Mouse (Mus musculus) liver, embryonic 12.5 days (tissue): ENCODE results near the gene Elmod3. TPM values are rescaled to one million over a fixed set of nuclear protein-coding genes. Genes with fewer than 3 reads are reported as not detected.

Experiments used
- ATAC-seq: fragments of 200-750 bp; cut with Nextera tagmentation; 2 replicates; pipeline ENCODE4 v1.8.0; 2017; ENCODE audit warnings: moderate number of reproducible peaks, mild to moderate bottlenecking, moderate library complexity
- H3K27ac ChIP-seq: fragments of 300-500 bp; sonication (generic); 2 replicates; pipeline ENCODE4 v1.5.1; 2016; ENCODE audit warnings: mild to moderate bottlenecking
- H3K27me3 ChIP-seq: fragments of 300-500 bp; sonication (generic); replicated peaks from 2 replicates; pipeline ENCODE4 v1.6.1; 2016; ENCODE audit warnings: mild to moderate bottlenecking, moderate library complexity
- H3K36me3 ChIP-seq: fragments of 300-500 bp; sonication (generic); 2 replicates; pipeline ENCODE4 v1.6.1; 2016; ENCODE audit warnings: mild to moderate bottlenecking, moderate library complexity
- H3K4me1 ChIP-seq: fragments of 300-500 bp; sonication (generic); 2 replicates; pipeline ENCODE4 v1.6.1; 2016
- H3K4me2 ChIP-seq: fragments of 300-500 bp; sonication (generic); 2 replicates; pipeline ENCODE4 v1.6.1; 2016; ENCODE audit warnings: mild to moderate bottlenecking, moderate library complexity
- H3K4me3 ChIP-seq: fragments of 300-500 bp; sonication (generic); 2 replicates; pipeline ENCODE4 v1.5.1; 2016; ENCODE audit warnings: mild to moderate bottlenecking, moderate library complexity
- H3K9ac ChIP-seq: fragments of 300-500 bp; sonication (generic); 2 replicates; pipeline ENCODE4 v1.6.1; 2016; ENCODE audit warnings: mild to moderate bottlenecking, moderate library complexity
- H3K9me3 ChIP-seq: fragments of 300-500 bp; sonication (generic); replicated peaks from 2 replicates; pipeline ENCODE4 v1.6.1; 2016; ENCODE audit warnings: mild to moderate bottlenecking, moderate library complexity
- WGBS: fragments of 180-500 bp; shearing (Covaris S2); methylation state at CpG from one replicate; pipeline ENCODE4 v1.1.7; 2016; ENCODE audit not compliant: insufficient replicate concordance; 5-methylcytosine and 5-hydroxymethylcytosine counted together
- polyA plus RNA-seq: library from polyadenylated mRNA; unstranded; fragments of >200 nt; fragmentation: Nextera tagmentation; extraction: Ambion mirVana; gene quantifications from 2 replicates; pipeline ENCODE4 v1.2.1, GENCODE M21; 2016

Elmod3 gene
- polyA plus RNA-seq, 1 experiment from 2014 or later: 7.6 TPM

GRCm38 (mm10) chr6:72523222-72523621, 75.0 kb downstream of the Elmod3 start:
- H3K27ac ChIP-seq: no peak overlapping the region
- peaks cover 5% of the 10 kb centered on the region; the same call in 1 of the 2 replicates for H3K27me3 ChIP-seq
- H3K9ac ChIP-seq: no peak overlapping the region
- H3K9me3 ChIP-seq: no peaks in the 10 kb centered on the region
- H3K4me2 ChIP-seq: no peak overlapping the region
- ATAC-seq: no peak
- 0 out of 2 replicates have a peak, but pooled peaks cover 7% of the 10 kb centered on the region for H3K4me1 ChIP-seq
- no peak overlapping the region for H3K4me3 ChIP-seq
- H3K36me3 ChIP-seq: no peaks in the 10 kb centered on the region
- 64% methylated on average over 4 of the region's 4 CpGs for WGBS

GRCm38 (mm10) chr6:72522288-72522687, 75.9 kb downstream of the Elmod3 start:
- WGBS: 74% methylated on average over 5 of the region's 5 CpGs
- Histone ChIP-seq H3K4me2 (no peak overlapping the region), H3K27ac (no peak overlapping the region), H3K9ac (no peak overlapping the region), H3K4me1 (0 out of 2 replicates have a peak, but pooled peaks cover 7% of the 10 kb centered on the region), H3K9me3 (no peaks in the 10 kb centered on the region), H3K4me3 (no peak overlapping the region), H3K27me3 (peaks cover 5% of the 10 kb centered on the region; the same call in 1 of the 2 replicates), H3K36me3 (no peaks in the 10 kb centered on the region)
- no peak for ATAC-seq

DNA sequence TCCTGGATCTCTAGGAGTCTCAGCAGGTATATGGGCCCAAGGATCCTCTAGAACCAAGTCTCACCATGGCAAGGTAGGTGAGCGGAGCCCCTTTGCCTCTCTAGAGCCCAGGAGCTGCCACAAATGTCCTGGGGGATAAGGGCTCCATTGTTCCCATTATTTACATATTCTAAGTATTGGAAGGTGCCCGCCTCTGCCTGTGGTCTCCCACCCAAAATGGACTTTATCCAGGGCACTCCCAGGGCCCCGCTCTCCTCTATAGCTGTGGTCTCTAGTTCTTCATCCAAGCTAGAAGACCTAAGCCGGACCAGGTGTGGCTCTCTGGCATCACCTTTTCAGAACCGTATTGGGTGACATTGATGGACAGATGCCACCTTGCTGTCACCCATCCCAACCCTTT, 76.6 kb downstream of the Elmod3 start, which contains the start of gene Sh2d6:
Sh2d6 (minus strand) TSS at position 101 of the 400 bp plus-strand sequence.
- 75% methylated on average over 5 of the region's 5 CpGs for WGBS
- Histone ChIP-seq H3K4me3 (no peak within 1 kb of the TSS), H3K9me3 (no peaks in the 10 kb centered on the region), H3K4me2 (no peak within 1 kb of the TSS), H3K4me1 (0 out of 2 replicates have a peak, but pooled peaks cover 7% of the 10 kb centered on the region), H3K36me3 (no peaks in the 10 kb centered on the region), H3K9ac (no peak within 1 kb of the TSS), H3K27ac (no peak within 1 kb of the TSS), H3K27me3 (peaks cover 5% of the 10 kb centered on the region; the same call in 1 of the 2 replicates)
- no peak for ATAC-seq

DNA sequence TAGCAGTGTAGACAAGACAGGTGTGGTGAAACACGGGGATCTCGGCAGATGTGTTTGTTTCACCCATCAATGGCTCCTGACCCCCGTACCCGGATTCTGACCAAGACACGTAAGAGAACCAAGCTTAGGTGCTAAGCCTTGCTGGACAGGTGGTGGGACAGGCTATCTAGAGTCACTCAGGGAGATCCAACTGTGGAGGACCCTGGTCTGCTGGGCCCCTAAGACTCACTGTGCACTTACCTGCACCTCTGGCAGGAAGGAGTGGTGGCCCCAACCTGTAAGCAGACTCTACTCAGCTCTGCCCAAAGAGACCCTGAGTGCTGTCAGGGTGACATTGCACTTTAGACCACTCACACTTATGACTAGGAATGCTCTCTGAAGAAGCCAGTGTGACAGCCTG, 77.3 kb downstream of the Elmod3 start:
- WGBS: 72% methylated on average over 5 of the region's 5 CpGs
- H3K4me3 ChIP-seq: no peak overlapping the region
- peaks cover 5% of the 10 kb centered on the region; the same call in 1 of the 2 replicates for H3K27me3 ChIP-seq
- 0 out of 2 replicates have a peak, but pooled peaks cover 7% of the 10 kb centered on the region for H3K4me1 ChIP-seq
- H3K9me3 ChIP-seq: no peaks in the 10 kb centered on the region
- no peak for ATAC-seq
- no peak overlapping the region for H3K4me2 ChIP-seq
- H3K36me3 ChIP-seq: no peaks in the 10 kb centered on the region
- H3K9ac ChIP-seq: no peak overlapping the region
- no peak overlapping the region for H3K27ac ChIP-seq

DNA sequence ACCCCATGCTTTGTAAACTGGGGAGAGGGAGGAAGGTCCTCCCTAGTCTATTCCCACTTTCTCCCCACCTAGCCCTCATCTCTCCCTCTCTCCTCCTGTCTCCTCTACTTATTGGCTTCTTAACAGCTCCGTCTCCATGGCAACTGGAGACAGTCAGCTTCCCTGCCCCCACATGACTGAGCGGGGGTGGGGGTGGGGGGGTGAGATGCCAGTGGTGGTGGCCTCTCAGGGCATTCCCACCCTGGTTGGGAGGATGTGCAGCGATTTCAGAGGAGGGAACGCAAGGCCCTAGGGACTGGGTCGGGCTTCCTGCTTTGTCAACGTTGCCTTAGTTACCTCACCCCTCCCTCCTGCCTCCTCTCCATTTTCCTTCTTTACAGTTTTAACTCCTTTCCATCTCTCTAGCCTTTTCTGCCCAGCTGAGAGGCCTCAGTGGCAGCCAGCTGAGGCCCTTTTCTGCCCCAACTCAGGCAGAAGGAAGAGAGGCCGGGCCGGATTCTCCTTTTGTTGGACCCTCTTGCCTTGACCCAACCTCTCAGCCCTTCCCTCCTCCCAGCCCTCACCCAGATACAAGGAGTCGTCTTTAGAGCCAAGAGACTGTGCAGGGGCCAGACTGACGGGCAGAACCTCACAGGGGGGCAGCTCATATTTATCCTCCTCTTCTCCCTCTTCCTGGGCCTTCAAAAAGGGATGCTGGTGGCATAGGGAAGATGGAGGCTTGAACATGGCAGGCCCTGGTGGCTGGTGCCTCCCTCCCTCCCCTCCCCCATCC, 78.1 kb downstream of the Elmod3 start:
- Histone ChIP-seq H3K4me3 (no peak overlapping the region), H3K27ac (no peak overlapping the region)

GRCm38 (mm10) chr6:72519303-72519702, 78.9 kb downstream of the Elmod3 start:
- no peak overlapping the region for H3K4me2 ChIP-seq
- WGBS: 40% methylated on average over 8 of the region's 8 CpGs
- H3K4me3 ChIP-seq: no peak overlapping the region
- H3K9ac ChIP-seq: no peak overlapping the region
- no peaks in the 10 kb centered on the region for H3K9me3 ChIP-seq
- H3K4me1 ChIP-seq: 0 out of 2 replicates have a peak, but pooled peaks cover 7% of the 10 kb centered on the region
- peaks cover 5% of the 10 kb centered on the region; the same call in 1 of the 2 replicates for H3K27me3 ChIP-seq
- H3K36me3 ChIP-seq: no peaks in the 10 kb centered on the region
- no peak overlapping the region for H3K27ac ChIP-seq
- no peak for ATAC-seq

More for the DNA sequence above, 78.1 kb downstream of the Elmod3 start:
- no peak for ATAC-seq
- Histone ChIP-seq H3K9me3 (no peaks in the 10 kb centered on the region), H3K27me3 (peaks cover 5% of the 10 kb centered on the region; the same call in 1 of the 2 replicates), H3K9ac (no peak overlapping the region), H3K36me3 (no peaks in the 10 kb centered on the region), H3K4me2 (no peak overlapping the region), H3K4me1 (0 out of 2 replicates have a peak, but pooled peaks cover 7% of the 10 kb centered on the region)
- WGBS: 40% methylated on average over 10 of the region's 10 CpGs

DNA sequence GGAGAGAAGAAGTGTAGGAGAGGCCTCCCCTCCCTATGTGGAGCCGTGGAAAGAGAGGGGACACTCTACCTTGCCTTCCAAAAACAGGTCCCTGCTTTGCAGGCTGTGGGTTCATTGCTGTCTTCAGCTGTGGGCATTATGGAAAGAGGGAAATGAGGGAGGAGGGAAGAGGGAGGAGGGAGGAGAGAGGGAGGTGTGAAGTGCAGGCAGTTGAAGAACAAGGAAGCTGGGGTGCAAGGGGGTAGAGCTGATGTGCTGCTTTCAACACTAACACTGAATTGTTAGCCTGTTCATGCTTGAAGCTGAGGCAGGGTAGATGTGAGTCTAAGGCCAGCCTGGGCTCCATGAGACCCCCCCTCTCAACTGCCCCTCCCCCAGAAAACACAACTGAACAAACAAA, 79.4 kb downstream of the Elmod3 start:
- WGBS: 47% methylated on average over 1 of the region's 1 CpGs
- Histone ChIP-seq H3K4me3 (no peak overlapping the region), H3K4me2 (no peak overlapping the region), H3K9ac (no peak overlapping the region), H3K27me3 (peaks cover 5% of the 10 kb centered on the region; the same call in 1 of the 2 replicates), H3K9me3 (no peaks in the 10 kb centered on the region), H3K36me3 (no peaks in the 10 kb centered on the region), H3K4me1 (0 out of 2 replicates have a peak, but pooled peaks cover 7% of the 10 kb centered on the region), H3K27ac (no peak overlapping the region)
- ATAC-seq: no peak

Other genes starting within 250 kb of the Elmod3 start
- gene Tmem150a, start 243.0 kb downstream of the Elmod3 start, polyA plus RNA-seq: 32.2 and 33.1 TPM in 2 replicates
- gene Rnf181, start 231.5 kb downstream of the Elmod3 start, polyA plus RNA-seq: 80.0 and 83.0 TPM in 2 replicates
- 105 and 109 TPM in 2 replicates for gene Vamp5, start 217.9 kb downstream of the Elmod3 start, polyA plus RNA-seq
- 220 and 223 TPM in 2 replicates for gene Vamp8, start 207.7 kb downstream of the Elmod3 start, polyA plus RNA-seq
- gene Ggcx, start 184.1 kb downstream of the Elmod3 start, polyA plus RNA-seq: 21.8 and 23.0 TPM in 2 replicates
- 318 and 321 TPM in 2 replicates for gene Mat2a, start 158.9 kb downstream of the Elmod3 start, polyA plus RNA-seq
- not detected in 2 replicates for gene Sh2d6, start 76.7 kb downstream of the Elmod3 start, polyA plus RNA-seq
- gene Capg, start 54.0 kb downstream of the Elmod3 start, polyA plus RNA-seq: 18.5 and 19.7 TPM in 2 replicates
- 15.3 and 16.6 TPM in 2 replicates for gene Retsat, start 62 bp upstream of the Elmod3 start, polyA plus RNA-seq
- gene Tgoln1, start 18.6 kb upstream of the Elmod3 start, polyA plus RNA-seq: 17.8 and 18.8 TPM in 2 replicates
- 6.7 and 7.8 TPM in 2 replicates for gene Tcf7l1, start 190.8 kb upstream of the Elmod3 start, polyA plus RNA-seq